Mouse (Mus musculus) myocyte (in vitro differentiated cells): Measurements from ENCODE around the gene Teddm2.

Source experiments
- CEBPB ChIP-seq: IDR thresholded peaks from 2 replicates; pipeline ENCODE4 v1.6.1; 2011; ENCODE audit warnings: mild to moderate bottlenecking, moderate library complexity; ENCODE audit not compliant: poor library complexity, insufficient read depth, severe bottlenecking
- E2F4 ChIP-seq: IDR thresholded peaks from one replicate; pipeline ENCODE4 v1.6.1; 2011; ENCODE audit warnings: mild to moderate bottlenecking, control low read depth, moderate library complexity; ENCODE audit not compliant: insufficient read depth
- MAX ChIP-seq: IDR thresholded peaks from one replicate; pipeline ENCODE4 v1.6.1; 2011; ENCODE audit warnings: low read depth, mild to moderate bottlenecking, control low read depth
- MYOG ChIP-seq, 3 experiments: IDR thresholded peaks; one replicate each; pipeline ENCODE4 v1.6.1; 2011; ENCODE audit warnings: control low read depth in 2 of 3, low read depth in 2 of 3, mild to moderate bottlenecking in 2 of 3; ENCODE audit not compliant: insufficient read length in 2 of 3, control insufficient read depth in 1 of 3, insufficient read depth in 1 of 3
- POLR2A ChIP-seq: IDR thresholded peaks from one replicate; pipeline ENCODE4 v1.6.1; 2011; ENCODE audit warnings: low read depth, mild to moderate bottlenecking, control low read depth, moderate library complexity; ENCODE audit not compliant: insufficient read length
- TCF12 ChIP-seq: IDR thresholded peaks from one replicate; pipeline ENCODE4 v1.6.1; 2011; ENCODE audit warnings: mild to moderate bottlenecking, control low read depth; ENCODE audit not compliant: poor library complexity, insufficient read depth, severe bottlenecking

DNA sequence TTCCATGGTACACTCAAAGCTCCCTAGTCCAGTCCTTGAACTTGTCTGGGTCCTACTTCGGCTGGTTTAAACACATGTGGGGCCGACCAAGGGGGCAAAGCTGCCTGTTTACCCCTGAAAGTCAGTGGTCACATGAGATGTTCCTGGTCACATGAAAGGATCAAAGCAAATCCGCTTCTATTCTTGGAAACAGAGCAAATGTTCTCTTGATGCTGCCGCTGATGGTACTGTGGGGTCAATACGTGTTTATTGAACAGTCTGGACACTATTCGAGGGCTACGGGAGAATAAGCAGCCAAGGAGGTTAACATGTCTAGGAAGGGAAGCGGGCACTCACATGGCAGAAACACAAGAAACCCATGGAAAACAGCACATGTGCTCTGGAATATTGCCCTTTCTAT is 2.8 kb downstream of the Teddm2 start:
- TF ChIP-seq MYOG (IDR thresholded peaks at IDR 0.05; ENCODE audit: control insufficient read depth in 1 of 3, insufficient read depth in 1 of 3, insufficient read length in 2 of 3, low read depth in 2 of 3): no peak
- no peak for TF ChIP-seq CEBPB
- TF ChIP-seq TCF12: no peak
- TF ChIP-seq E2F4: no peak
- no peak for TF ChIP-seq POLR2A
- TF ChIP-seq MAX: no peak
